Mouse (Mus musculus): ENCODE results near the gene Myl9. TPM values are rescaled to one million over a fixed set of nuclear protein-coding genes. Genes with fewer than 3 reads are reported as not detected.
"Not testable (repeated sequence)": the region's sequence is repeated elsewhere in the genome, so short reads cannot be mapped to it uniquely, and the experiment has no call there.

Myl9 gene
- total RNA-seq, 1 experiment from 2014 or later = not detected

DNA sequence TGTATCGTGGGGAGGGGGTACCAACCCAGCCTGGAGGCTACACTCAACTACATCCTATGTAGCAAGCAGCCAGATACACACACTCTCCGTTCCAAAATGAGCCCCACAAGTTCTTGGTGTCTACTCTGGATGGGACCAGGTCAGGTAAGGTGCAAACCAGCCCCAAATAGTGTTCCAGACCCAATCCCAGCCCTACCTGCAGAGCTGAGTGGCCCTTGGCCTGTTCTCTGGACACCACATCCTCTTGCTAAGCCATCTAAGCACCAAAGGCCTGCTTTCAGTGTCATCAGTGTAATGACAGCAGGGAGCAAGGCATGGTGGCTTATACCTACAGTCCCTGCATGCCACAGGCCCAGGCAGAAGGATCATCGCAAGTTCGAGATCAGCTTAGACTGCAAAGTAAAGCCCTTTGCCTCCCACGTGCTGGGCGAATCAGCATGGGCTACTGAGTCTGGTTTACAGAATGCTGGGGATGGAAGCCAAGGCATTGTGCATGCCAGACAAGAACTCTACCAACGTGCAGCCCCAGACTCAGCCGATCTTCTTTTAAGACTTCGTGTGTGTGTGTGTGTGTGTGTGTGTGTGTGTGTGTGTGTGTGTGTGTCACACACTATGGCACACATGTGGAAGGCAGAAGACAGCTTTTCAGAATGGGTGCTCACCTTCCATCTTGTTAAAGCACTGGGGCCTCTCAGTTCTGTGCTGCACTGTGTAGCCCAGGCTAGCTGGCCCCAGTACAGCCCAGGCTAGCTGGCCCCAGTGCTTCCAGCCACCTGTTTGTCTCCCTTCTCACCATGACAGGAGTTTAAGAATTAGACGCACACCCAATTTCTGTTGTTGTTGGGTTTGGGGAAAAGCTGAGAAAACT, 7.5 kb downstream of the Myl9 start:
- ATAC-seq (replicated peaks; ENCODE audit: low read depth, poor library complexity, severe bottlenecking) = no peak

DNA sequence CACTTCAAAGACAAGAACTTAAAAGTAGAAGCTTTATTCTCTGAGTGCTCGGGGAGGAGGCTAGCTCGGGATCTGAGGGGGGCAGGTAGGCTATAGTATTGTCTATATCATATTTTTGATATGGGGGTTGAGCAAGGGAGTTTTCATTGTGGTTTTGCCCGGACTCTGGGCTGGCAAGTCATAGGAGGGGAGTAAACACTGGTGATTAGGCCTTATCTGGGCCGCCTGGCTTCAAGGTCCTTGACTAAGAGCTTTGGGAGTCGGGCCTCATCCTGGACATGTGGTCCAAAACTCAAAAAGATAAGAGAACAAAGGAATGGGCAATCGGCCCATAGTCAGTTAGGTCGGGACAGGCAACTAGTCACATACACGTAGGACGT, 8.1 kb downstream of the Myl9 start:
- ATAC-seq (replicated peaks; ENCODE audit: low read depth, poor library complexity, severe bottlenecking) = peak; percentile 63

DNA sequence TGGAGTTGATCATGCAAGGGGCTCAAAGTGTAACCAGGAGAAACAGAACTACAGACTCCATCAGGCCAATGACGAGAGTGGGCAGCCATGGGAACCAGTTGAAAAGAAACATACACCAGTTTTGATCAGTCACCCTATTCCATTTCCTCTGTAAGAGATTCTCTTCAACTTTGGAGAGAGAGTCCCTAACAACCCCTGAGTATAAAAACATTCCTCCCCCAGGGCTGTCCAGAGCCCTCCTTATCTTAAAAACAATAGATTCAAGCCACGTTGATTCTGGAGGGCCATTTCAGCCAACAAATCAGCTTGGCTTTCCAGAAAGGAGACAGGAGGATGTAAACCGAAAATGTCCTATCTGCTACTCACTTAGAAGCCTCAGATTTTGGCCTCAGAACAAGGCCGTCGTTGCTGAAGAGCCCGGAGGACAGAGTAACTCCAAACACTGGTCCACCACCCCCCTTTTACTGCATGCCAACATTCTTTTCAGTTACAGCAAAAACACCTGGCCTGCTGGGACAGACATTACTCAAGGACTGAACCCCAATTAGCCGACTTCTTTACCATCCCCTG, 8.9 kb downstream of the Myl9 start:
- ATAC-seq (replicated peaks; ENCODE audit: low read depth, poor library complexity, severe bottlenecking) = no peak

- ATAC-seq (replicated peaks; ENCODE audit: low read depth, poor library complexity, severe bottlenecking) = no peak
Measured at GRCm38 (mm10) chr2:156784891-156785290, 9.7 kb downstream of the Myl9 start.

- ATAC-seq (replicated peaks; ENCODE audit: low read depth, poor library complexity, severe bottlenecking) = not testable (repeated sequence)
Measured at GRCm38 (mm10) chr2:156786369-156786768, 11.1 kb downstream of the Myl9 start.

- ATAC-seq (replicated peaks; ENCODE audit: low read depth, poor library complexity, severe bottlenecking) = no peak
Measured at GRCm38 (mm10) chr2:156787090-156787775, 12.0 kb downstream of the Myl9 start.

DNA sequence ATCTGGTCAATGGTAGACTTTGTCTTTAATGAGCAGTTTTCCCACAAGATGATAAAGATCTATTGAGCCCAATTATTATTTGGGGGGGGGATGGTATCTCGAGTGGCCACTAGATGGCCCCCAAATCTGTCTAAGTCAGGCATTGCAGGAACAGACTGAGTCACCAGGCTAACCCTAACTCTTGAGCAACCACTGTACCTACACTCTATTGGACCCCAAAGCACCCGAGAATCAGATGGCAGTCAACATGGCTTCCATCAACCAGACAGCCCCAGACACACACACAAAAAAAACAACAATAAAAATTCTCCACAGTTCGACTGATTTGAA, 12.5 kb downstream of the Myl9 start:
- peak; percentile 48; the same call in 1 of the 2 replicates for ATAC-seq (replicated peaks; ENCODE audit: low read depth, poor library complexity, severe bottlenecking)

GRCm38 (mm10) chr2:156788836-156789235, 13.6 kb downstream of the Myl9 start:
- ATAC-seq (replicated peaks; ENCODE audit: low read depth, poor library complexity, severe bottlenecking) = no peak

GRCm38 (mm10) chr2:156798516-156798915, 23.3 kb downstream of the Myl9 start:
- ATAC-seq (replicated peaks; ENCODE audit: low read depth, poor library complexity, severe bottlenecking) = no peak

DNA sequence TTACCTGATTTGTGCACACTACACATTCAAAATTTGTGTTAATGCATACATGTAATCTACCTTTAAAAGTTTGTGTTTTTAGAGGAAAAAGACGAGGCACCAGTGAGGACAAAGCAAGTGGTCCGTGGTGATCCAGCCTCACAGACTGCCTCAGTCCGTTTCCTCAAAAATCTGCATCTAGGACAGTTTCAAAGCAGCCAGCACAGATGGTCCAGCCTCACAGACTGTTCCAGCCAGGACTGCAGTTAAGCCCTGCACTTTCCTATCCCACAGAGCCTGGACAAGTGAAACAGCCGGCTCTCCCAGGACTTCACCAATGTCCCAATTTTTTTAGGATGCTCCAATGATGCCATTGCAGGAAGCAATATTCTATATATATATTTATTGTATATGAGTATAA, 25.8 kb downstream of the Myl9 start:
- ATAC-seq (replicated peaks; ENCODE audit: low read depth, poor library complexity, severe bottlenecking) = no peak

- not testable (repeated sequence) for ATAC-seq (replicated peaks; ENCODE audit: low read depth, poor library complexity, severe bottlenecking)
Measured at GRCm38 (mm10) chr2:156802116-156802515, 26.9 kb downstream of the Myl9 start.

DNA sequence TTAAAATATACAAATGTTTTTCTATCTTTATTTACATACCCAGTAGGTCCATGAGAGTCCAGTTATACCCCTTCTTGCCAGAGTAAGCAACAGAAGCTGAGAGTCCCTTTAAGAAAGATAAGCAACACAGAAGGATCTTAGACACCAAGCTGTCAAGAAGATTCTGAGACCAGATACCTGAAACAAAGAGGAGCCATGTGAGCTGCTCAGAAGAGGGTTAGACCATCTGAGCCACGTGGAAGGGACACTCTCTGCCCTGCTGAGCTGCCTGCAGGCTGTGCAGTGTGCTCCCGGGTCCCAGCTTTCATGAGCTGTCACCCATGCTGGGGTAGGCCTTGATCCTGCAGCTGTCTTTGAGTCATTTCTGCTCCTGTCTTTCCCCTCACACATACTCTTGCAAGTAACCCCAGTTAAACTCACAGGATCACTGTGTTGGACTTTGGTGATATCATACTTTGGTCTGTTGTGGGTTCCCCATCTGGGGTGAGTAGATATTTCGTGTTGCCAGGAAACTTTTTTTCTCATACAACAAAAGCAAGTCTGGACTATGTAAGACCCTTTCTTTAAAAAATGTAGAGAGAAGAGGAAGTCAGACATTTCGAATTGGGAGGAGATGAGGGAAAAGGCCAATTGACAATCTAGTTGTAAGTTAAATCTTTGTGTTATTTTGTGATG, 28.6 kb downstream of the Myl9 start:
- ATAC-seq (replicated peaks; ENCODE audit: low read depth, poor library complexity, severe bottlenecking) = peak; percentile 65; the same call in 1 of the 2 replicates

- ATAC-seq (replicated peaks; ENCODE audit: low read depth, poor library complexity, severe bottlenecking) = no peak
Measured at GRCm38 (mm10) chr2:156804589-156804988, 29.4 kb downstream of the Myl9 start.

DNA sequence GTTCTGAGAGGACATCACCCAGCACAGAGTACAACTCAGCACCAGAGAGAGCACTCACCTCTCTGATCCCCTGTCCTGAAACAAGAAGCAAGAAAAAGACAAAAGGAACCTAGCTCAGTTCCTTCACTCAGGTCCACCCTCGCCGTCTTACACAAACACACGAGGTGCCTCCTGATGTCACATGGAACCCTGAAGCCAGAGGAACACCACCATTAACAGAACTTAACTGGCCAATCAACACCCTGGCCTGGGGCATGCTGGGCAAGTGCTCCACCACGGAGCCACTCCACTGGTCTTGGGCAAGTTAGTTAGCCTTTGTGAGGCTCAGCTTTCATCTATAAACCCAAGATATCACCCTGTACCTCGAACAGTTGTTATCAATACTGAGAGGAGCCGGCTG, 31.7 kb downstream of the Myl9 start:
- ATAC-seq (replicated peaks; ENCODE audit: low read depth, poor library complexity, severe bottlenecking) = no peak

DNA sequence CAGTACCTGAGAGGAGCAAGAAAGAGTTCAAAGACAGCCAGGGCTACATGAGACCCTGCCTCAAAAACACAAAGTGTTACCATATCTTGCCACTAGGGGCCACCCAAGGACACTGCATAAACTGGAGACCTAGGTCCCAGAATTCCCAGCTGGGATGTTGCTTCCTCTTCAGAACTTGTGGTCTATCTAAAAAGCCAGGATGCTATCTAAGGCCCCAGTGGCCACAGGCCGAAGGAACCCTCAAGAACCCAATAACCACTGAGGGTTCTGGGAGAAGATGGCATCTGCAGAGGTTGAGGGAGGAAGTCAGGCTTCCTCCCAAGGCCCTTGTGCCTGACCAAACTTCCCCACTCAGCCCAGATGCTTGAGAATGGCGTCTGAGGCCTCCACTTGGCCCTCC, 34.4 kb downstream of the Myl9 start:
- ATAC-seq (replicated peaks; ENCODE audit: low read depth, poor library complexity, severe bottlenecking) = peak; percentile 91

DNA sequence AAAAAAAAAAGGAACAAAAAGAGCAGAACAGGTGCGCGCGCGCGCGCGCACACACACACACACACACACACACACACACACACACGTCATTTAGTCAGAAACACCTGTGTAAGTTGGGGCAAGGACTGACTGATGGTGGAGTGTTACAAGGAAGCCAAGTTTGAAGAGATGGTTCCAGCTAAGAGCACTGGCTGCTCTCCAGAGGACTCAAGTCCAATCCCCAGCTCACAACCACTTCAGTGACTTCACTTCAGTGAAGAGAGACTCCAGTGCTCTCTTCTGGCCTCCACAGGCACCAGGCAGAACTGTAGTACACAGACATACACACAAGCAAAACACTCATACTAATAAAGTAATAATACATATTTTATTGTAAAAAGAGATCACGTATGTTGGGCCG, 35.5 kb downstream of the Myl9 start:
- no peak for ATAC-seq (replicated peaks; ENCODE audit: low read depth, poor library complexity, severe bottlenecking)

DNA sequence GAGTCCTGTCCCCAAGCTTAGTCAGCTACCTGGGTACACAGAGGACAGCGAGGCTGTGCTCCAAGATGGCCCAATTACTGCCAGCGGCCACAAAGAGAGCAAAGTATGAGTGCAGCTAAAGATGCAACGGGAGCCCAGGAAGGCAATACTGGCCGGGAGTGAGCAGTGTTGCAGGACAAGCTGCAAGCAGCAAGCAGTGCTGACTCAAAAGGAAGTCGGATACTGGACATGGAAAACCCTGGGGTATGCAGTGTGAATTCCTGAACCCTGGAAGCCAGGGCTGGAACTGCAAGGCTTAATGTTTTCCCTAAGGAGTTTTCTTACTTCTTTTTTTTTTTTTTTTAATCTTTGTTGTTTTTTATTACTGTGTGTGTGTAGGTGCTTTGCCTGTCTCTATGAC, 36.3 kb downstream of the Myl9 start:
- no peak for ATAC-seq (replicated peaks; ENCODE audit: low read depth, poor library complexity, severe bottlenecking)

- ATAC-seq (replicated peaks; ENCODE audit: low read depth, poor library complexity, severe bottlenecking) = peak; percentile 22; the same call in 1 of the 2 replicates
Measured at GRCm38 (mm10) chr2:156814344-156814801, 39.2 kb downstream of the Myl9 start.

- no peak for ATAC-seq (replicated peaks; ENCODE audit: low read depth, poor library complexity, severe bottlenecking)
Measured at GRCm38 (mm10) chr2:156814893-156815292, 39.7 kb downstream of the Myl9 start.

DNA sequence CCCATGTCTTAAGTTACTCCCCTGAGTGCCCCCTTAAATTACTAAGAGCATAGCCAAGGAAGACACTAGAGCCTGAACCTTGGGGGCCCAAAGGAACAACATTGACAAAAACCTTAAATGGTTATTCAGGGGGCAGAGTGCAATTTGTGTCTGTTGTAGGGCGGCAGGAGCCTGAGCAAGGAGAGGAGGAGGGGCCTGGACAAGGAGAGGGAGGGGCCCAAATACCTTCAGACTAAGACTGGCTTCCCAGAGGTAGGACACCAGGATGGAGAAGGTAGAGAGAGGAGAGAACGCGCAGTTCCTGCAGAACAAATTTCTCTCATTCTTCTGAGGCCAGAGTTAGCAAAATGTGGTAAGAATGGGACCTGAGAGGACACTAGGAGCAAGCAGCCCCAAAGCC, 40.2 kb downstream of the Myl9 start:
- ATAC-seq (replicated peaks; ENCODE audit: low read depth, poor library complexity, severe bottlenecking) = no peak

DNA sequence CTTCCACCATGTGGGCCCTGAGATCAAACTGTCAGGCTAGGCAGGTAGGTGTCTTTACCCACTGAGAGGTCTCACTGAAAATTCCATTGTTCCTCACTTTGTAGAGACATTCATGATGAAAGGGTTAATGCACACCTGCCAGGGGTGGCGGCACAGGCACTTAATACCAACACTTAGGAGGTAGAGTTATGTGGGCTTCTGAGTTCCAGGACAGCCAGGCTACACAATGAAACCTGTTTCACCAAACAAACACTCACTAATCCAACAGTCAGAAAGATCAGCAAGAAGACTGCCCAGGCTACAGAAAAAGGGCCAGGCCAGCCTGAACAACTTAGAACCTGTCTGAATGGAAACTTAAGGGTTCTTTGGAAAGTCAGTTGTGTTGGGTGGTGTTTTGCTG, 40.9 kb downstream of the Myl9 start:
- ATAC-seq (replicated peaks; ENCODE audit: low read depth, poor library complexity, severe bottlenecking) = no peak
